Mouse (Mus musculus): Measurements from ENCODE around the gene Tal1.

The Tal1 gene

DNA sequence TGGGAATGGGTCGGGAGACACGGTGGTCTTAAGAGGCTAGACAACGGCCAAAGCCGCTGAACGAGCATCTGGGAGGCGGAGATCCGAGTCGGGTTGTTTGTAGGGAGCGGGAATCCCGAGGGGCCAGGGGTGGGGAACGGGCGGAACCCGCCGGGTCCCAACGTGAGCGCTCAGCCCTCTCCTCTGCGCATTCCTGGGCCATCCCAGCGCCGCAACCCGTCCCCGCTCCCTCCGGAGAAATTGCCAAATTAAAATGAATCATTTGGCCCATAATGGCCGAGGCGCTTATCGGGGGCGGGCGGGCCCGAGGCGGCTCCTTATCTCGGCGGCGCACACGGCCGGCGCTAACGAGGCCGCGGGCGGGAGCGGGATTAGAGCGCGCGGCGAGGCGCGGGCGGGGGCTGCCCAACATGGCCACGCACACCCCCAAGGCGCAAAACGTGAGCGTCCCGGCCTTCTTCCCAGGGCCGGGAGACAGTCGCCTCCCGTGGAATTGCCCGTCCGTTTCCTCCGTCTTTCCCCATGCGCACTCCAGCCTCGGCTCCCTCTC, at the start of gene Tal1:
Tal1 (plus strand) TSS at position 56 of the 550 bp plus-strand sequence.
- in situ Hi-C loops (cut with MseI, MboI) = no loop called here

DNA sequence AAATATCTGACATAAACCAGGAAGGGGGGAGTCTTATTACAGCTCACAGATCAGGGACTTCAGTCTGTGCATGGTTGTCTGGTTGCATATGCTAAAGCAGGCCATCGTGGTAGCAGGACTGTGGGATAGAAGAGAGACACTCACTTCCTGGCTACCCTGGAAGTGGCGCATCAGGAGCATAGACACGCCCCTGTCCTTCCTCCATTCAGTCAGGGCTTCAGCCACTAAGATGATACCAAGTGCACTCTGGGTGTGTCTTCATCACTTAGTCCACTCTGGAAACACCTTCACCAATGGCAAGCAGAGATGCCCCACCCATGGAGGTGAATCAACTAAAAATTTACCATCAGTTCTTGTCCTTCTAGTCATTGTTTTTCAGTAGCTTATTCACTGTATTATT, 42.0 kb upstream of the Tal1 start:
- in situ Hi-C loops (cut with MseI, MboI) = no loop called here

DNA sequence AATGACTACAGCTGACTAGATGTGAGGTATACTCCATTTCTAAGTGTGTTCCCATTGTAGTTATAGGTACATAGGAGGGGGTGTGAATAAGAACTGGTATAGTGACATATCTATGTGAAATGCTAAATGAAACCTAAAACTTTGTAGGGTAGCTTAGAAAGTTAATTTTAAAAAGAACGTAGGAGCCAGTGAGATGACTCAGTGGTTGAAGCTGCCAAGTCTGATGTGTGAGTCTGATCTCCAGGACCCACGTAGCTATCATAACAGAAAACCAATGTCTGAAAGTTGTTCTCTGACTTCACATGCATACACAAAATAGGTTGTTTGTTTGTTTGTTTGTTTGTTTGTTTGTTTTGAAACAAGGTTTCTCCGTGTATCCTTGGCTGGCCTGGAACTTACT, 36.2 kb upstream of the Tal1 start:
- in situ Hi-C loops (cut with MseI, MboI) = no loop called here

DNA sequence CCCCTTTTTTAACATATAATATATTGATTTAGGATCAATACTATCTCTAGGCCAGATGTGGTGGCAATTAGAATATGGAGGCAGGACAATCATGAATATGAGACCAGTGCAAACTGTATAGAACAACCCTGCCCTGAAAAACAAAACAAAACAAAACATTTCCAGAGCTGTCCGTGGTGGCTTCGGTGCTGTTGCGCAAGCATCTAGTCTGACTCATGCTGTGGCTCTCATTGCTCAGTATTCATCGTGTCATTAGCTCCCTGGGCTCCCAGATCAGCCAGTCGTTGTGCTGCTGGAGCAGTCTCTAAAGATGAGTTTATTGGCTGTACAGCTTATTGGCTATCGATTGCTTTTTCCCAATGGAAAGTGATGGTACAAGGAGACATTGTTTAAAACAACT, 21.2 kb upstream of the Tal1 start:
- in situ Hi-C loops (cut with MseI, MboI) = no loop called here

DNA sequence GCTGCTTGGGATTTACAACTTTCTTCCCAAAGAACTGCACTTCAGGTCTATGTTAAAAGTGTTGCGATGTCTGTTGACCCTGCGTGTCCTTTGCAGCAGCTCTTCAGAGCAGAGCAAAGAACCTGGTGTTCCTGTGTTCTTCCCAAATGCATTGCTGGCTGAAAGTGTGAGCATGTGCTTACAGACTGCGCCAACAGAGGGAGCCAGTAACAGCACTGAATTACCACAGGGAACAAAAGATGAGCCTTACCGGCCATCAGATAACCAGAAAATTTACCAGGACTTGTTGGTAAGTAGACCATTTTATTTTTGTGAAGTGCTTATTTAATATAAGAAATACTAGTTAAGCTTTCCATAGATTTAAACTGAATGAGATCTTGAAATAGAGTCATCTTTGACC, 18.0 kb upstream of the Tal1 start:
- in situ Hi-C loops (cut with MseI, MboI) = no loop called here

DNA sequence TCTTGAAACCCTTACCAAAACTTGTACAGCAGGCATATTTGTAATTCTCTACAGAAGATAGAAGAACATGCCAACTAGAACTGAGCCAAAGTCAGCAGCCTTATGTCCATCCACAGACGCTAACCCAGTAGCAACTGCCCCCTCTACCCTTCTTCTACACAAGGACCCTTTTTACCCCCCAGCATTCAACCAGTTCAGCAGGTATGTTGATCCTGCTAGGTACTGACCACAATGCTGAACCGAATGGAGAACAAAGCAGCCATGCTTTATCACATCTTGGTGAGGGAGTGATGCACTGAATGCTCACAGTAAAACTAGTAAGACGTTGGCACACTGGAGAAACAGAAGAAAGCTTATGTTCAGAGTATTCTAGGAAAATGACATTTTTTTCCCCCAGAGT, 10.6 kb upstream of the Tal1 start:
- in situ Hi-C loops (cut with MseI, MboI) = no loop called here

DNA sequence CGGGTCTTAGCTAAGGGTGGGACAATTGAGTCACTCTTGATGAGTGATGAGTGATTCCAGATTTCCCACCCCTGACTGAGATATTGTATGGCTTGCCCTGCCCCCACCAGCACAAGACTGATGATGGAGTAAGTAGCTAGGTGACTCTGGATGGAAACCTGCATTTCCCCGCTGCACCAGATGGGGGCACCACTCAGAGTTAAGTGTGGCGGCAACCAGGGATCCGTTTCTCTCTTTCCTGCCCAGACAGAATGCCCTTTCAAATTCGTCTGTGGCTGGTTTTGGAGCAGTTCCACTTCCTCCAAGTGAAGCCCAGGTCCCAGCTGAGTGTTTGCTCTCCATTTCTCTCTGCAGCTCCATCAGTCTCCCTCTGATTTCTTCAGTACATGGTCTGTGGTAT, 8.5 kb upstream of the Tal1 start:
- in situ Hi-C loops (cut with MseI, MboI) = no loop called here

DNA sequence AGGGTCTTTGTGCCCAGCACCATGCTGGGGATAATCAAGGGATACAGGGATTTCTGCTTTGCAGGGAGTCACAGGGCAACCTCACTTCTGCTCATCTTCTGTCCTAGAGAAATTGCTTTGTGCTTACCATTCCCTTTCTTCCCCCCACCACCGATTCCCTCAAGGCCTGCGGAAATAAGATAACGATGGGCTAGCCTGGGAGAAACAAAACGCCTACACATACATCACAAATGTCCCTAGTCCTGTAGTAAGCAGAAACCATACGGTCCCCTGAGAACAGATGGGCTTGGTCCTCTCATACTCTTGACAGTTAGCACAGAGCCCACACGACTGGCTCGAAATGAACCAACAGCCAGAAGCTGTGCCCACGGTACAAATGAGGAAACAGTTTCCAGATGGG, 8.0 kb upstream of the Tal1 start:
- in situ Hi-C loops (cut with MseI, MboI) = no loop called here

DNA sequence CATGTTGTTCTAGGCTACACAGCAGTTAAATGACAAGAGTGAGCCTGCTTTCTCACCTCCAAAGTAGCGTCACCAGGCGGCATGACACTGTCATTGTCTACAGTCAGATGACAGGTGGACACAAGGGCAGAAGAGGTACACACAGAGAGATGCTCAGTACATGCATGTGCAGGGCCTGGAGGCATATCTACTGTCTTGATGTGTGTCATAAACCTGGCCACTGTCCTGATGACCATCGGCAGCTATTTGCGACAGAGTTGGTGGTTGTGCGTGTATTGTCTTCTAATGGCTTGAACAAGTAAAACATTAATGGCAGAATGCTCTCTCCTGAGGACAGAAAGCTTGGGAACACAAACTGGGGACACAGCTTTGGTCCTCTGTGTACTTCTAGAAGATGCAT, 5.0 kb upstream of the Tal1 start:
- in situ Hi-C loops (cut with MseI, MboI) = no loop called here

DNA sequence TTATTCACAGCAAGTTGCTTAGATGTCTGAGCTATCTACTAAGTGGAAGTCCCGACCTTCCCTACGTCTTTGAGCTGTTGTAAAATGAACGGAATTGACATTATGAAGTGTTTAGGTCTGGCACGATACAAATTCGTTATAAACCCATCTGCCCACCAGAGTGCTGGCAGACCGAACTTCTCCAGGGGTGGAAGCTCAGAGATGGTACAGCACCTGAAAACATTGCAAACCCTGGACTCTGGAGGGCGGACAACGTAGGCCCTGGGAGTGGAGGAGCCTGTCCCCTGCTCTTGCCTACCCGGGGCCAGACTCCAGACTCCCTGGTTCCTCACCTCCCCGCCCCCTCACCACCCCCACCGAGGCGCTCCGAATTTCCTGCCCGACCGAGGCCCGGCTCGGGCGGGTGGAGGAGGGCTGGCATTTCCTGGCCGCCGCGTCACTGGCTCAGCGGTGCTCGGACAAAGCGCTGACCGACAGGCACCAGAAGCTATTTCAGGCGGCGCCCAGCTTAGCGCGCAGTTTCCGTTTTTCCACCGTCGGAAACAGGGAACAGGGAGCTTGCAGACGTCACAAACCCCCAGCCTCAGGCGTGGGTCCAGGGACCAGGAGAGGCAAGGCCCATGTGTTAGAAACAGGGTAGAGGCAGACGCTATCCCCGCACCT, 3.8 kb upstream of the Tal1 start:
- in situ Hi-C loops (cut with MseI, MboI) = no loop called here

DNA sequence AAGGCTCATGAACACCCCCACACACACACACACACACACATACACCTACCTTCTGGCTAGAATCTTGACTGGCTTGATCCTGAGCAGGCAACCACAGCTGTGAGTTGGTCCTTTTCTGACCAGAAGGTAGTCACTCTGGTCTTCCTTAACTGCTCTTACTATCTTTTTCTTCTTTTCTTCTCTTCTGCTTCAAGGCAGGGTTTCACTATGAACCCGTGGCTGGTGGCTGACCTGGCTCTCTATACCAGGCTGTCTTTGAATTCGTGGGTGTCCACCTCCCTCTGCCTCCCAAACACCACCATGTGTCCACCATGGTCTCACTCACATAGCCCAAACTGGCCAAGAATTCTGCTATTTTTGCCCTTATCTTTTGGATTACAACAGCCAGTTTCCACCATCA, 1.2 kb upstream of the Tal1 start:
- in situ Hi-C loops (cut with MseI, MboI) = no loop called here

DNA sequence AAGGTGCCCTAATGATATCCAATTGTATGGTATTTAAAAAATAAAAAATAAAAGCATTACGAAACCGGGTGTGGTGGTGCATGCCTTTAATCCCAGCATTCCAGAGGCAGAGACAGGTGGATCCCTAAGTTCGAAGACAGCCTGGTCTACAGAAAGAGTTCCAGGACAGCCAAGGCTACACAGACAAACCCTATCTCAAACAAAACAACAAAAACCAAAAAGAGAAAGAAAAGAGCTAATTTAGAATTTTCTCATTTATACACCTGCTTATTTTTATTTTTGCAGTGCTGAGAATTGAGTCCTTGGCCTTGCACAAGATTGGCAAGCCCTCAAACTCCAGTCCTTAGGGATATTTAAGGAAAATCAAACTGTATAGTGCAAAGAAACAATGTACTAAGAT, 535 bp upstream of the Tal1 start:
- in situ Hi-C loops (cut with MseI, MboI) = no loop called here

DNA sequence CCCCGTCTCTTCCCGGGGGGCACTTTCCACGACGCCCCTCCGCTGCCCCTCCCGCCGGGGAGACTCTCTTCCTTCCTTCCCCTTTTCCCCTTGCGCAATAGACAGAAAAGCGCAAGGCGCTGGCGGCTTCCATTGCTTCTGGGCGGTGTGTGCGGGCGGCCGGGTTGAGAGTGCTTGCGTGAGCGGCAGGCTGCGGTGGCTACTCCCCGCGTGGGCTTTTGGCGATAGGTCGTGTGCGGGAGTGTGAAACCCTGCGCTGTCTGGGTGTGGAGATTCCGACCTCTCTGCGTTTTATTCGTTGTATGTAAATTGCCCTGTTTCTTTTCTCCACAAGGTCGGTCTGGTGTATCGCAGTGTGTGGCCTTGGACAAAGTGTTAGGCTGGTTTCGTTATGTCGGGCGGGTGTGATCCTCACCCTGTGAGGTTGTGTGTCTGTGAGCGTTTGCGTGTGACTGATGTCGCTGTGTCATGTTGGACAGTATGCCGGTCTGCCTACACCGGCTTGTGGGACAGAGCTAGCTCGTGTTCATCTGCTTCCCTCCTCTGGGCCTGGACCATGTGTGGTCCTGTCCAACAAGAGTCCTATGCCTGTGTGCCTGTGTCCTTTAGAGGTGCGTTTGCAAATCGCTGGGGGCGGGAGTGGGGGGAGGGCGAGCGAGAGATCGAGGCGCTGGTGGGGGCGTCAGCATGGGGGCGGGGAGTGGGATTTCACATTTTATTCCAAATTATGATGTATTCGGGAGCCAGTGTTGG, 871 bp downstream of the Tal1 start:
- in situ Hi-C loops (cut with MseI, MboI) = no loop called here

DNA sequence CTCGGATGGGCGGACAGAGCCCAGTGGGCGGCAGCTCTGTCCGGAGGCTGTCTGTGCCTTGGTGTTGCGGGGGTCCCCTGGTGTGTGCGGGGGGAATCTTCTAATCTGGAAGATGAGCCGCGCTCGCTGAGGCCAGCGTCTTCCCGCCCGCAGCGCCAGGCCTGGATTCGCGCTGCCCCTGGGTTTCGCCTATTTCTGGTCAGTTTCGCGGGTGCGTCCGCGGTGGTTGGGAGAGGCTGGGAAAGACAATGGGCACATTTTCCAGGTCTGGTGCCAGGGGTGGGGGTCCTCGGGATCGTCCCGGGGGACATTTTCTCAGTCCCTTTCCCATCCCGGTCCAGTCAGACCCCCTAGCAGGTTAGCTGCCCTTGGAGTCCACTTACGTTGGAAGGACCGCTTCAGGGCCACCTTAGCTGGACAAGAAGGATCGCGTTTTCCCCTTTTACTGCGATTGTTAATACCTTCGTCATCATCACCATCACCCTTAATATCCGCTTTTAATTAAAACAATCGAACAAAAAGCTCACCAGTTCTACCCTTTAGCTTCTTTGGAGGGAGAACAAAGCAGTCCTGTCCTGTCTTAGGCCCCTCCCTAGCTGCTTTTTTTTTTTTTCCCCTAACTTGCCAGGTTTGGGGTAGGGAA, 1.6 kb downstream of the Tal1 start:
- in situ Hi-C loops (cut with MseI, MboI) = no loop called here

DNA sequence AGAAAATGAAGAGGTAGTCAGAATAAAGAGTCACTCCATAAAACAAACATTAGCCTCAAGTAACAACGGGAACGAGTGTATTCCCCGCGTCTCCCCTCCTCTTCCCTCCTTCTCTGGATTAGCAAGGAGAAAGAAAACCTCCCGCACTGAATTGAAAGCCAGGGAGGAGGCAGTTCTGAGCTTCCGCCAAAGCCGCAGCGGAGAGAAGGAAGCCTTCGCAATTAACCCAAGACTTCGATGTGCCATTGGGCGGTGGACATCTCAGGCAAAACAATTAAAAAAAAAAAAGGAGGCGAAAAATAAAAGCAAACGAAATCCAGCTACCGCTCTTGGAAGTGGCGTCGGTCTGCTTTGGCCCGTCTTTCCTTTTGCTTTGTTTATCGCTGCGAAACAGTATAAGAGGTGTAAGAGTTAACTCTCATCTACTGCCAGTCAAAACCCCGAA, 2.1 kb downstream of the Tal1 start:
- in situ Hi-C loops (cut with MseI, MboI) = no loop called here

DNA sequence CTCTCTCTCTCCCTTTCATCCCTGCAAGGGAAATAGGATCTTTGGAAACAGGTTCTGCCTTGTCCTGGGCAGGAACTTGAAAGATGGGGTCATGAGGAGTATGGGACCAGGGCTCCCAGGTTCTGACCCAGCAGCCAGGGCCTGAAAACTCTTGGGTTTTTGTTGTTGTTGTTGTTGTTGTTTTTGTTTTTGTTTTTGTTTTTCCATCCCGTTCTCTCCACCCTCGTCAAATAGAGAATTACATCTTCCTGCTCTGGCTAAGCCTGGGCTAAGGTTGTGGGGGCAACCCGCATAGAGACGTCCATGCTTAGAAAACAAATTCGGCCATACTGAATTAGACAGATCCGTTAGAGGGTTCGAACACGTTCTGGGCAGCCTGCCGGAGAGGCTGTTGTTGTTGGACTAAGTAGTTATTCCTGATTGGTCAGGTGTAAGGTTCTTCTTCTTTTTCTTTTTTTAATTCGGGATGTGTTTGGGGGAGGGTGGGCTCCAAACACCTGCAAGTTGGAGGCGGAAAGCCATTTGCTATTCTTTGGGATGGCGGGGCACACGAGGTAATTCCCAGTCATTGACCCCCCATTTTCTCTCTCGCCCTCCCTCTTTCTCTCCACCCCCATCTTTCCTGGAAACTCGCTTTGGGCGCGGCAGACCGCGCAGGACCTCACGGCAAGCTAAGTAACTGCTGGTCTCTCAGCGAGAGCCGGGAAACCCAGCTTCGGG, 2.8 kb downstream of the Tal1 start:
- in situ Hi-C loops (cut with MseI, MboI) = no loop called here

DNA sequence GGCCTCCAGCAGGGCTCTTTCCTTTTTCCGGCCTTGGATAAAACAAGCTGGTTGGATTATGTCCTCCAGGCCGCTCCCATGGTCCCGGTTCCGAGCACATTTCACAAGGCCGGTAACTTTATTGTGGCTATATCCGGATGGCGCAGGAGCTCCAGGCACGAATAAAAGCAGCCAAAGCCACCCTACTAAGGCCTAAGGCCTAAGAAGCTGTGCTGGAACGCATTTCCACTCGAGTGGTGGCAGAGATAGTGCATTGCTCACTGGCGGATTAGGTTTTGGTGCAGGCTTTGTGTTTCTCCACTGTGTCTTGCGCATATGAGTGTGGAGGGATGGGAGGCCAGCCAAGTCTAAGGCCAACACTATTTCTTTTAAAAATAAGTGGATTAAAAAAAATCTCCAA, 3.6 kb downstream of the Tal1 start:
- in situ Hi-C loops (cut with MseI, MboI) = no loop called here

DNA sequence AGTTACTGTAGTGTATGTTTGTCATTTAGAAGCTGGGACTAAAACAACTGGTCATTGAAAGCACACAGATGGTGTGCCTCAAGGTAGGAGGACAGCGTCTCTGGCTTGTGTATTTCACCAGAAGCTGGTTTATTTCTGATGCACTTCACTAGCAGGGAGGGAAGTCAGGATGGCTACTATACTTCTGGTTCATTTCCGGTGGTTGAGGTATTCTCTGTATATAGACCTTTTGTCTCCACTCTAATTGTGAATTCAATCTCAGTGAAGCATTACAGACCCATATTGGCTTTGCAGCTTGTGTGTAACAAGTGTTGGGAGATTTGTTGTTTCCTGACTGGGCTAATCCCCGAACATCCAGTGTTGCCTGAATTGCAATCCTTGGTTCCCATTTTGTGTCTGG, 4.5 kb downstream of the Tal1 start:
- in situ Hi-C loops (cut with MseI, MboI) = no loop called here

DNA sequence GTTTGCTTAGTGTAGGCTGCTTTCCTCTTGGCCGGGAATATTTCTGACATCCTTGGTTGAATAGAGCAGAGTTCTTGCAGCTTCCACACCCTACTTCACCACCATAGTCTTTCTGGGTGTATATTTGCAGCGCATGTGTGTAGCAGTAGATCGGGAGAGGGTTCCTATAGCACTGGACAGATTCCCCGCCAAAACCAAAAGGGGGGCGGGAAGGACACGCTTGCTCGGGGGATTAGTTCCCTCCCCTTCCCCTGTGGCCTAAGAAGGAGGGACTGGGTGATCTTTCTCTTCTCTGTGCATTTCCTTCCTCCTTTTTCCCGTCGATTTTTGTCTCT, 6.3 kb downstream of the Tal1 start:
- in situ Hi-C loops (cut with MseI, MboI) = no loop called here

DNA sequence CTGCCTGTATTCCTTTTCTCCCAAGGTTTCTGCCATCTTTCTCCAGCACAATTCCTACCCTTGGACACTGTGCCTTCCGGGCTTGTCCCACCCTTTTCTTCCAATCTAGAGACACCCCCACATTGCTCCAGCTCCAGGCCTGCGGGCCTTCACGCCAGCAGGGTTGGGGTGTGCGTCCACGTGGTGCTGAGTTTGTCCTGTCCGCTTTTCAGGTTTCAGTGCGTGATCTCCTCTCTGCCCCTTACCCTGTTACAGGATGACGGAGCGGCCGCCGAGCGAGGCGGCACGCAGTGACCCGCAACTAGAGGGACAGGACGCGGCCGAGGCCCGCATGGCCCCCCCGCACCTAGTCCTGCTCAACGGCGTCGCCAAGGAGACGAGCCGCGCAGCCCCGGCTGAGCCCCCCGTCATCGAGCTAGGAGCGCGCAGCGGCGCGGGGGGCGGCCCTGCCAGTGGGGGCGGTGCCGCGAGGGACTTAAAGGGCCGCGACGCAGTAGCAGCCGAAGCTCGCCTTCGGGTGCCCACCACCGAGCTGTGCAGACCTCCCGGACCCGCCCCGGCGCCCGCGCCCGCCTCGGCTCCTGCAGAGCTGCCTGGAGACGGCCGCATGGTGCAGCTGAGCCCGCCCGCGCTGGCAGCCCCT, 6.8 kb downstream of the Tal1 start:
- in situ Hi-C loops (cut with MseI, MboI) = no loop called here

DNA sequence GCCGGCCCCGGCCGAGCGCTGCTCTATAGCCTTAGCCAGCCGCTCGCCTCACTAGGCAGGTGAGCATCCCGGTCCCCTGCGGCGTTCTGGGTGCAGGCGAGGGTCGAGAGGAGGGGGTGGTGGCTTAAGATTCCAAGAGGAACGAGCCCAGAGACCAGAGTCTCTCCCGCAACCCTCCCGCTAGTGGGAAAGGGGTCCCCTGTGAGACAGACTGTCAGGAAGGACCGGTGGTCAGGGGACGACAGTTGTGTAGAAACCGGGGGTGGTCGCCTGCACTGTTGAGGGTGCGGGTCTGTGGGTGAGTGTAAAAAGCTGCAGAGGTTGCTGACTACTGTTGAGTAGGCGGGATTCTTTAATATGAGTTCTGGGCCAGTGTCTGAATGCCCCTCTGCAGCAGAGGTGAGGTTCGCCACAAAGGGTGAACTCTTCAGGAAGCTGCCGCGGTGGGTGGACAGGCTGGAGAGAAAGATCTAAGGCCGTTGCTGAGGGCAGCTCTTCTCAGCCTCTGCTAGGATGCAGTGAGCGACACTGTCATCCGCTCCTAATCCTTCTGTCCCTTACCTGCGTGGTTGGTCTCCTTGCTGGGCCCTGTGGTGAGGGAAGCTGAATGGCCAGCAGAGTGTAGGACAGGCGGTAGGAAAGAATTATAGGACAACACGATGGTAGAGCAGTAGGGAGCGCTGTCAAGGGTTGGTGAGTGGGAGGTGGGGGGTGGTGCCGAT, 7.5 kb downstream of the Tal1 start:
- in situ Hi-C loops (cut with MseI, MboI) = no loop called here
